Comparison of ENCODE assay signal across 11 mouse cellular contexts in genomic region chr11:4998352-4998751, GRCm38 (mm10). TPM values are rescaled to one million over a fixed set of nuclear protein-coding genes. Genes with fewer than 3 reads are reported as not detected.
DNase-seq lines count a peak whose midpoint lies in the region; ATAC-seq and TF ChIP-seq lines count a peak whose summit lies in the region.
"Had no signal": no experiment of that assay in that cellular context is flagged by ENCODE, and none has a peak within 500 bp of the region (broad histone marks: within the 10 kb centered on the region; RNA-seq: fewer than 3 reads in every experiment).

No protein-coding gene starts in this region.

- H3K4me1 ChIP-seq in kidney, embryonic 16.5 days (ENCODE audit: insufficient read depth, low read length): peaks cover 16% of the 10 kb centered on the region
- peaks cover 4% of the 10 kb centered on the region for H3K4me1 ChIP-seq in lung, embryonic 15.5 days
- H3K4me1 ChIP-seq: forebrain, embryonic 15.5 days had no signal

- in situ Hi-C loops in Patski (cut with MboI; ENCODE audit: low pct_unique_long_range_greater_than_20kb): no loop called here

- H3K36me3 ChIP-seq in kidney, embryonic 16.5 days (ENCODE audit: insufficient read depth, low read length): peaks cover 11% of the 10 kb centered on the region
- H3K36me3 ChIP-seq in lung, embryonic 15.5 days: peaks cover 5% of the 10 kb centered on the region

- H3K27me3 ChIP-seq in Patski: no peaks in the 10 kb centered on the region
- no peaks in the 10 kb centered on the region for H3K27me3 ChIP-seq in kidney, embryonic 16.5 days (ENCODE audit: insufficient read depth, low read length)
- no peaks in the 10 kb centered on the region for H3K27me3 ChIP-seq in lung, embryonic 15.5 days
- H3K27me3 ChIP-seq: forebrain, embryonic 15.5 days had no signal

- CTCF ChIA-PET in Patski (lab: Charles Lee): interaction anchor here (0.9 to 1.7 kb wide), 5 partner anchors 9 to 67 kb away, joined by 3 to 7 read pairs (median 5); partner anchors contain the start of genes Ap1b1 and Gas2l1

- no peaks in the 10 kb centered on the region for H3K9me3 ChIP-seq in kidney, embryonic 16.5 days (ENCODE audit: low read length)
- no peaks in the 10 kb centered on the region for H3K9me3 ChIP-seq in lung, embryonic 15.5 days
- H3K9me3 ChIP-seq: forebrain, embryonic 15.5 days had no signal

- H3K4me2 ChIP-seq in kidney, embryonic 16.5 days (replicated peaks; ENCODE audit: low read depth, low read length): no peak overlapping the region
- H3K4me2 ChIP-seq in lung, embryonic 15.5 days: no peak overlapping the region
- H3K4me2 ChIP-seq: forebrain, embryonic 15.5 days had no signal

- no peak for ATAC-seq in Patski
- ATAC-seq in kidney, embryonic 16.5 days (ENCODE audit: low FRiP score, low TSS enrichment): peak; percentile 87; the same call in 1 of the 2 replicates
- no peak for ATAC-seq in lung, embryonic 15.5 days (ENCODE audit: borderline replicate concordance, extremely low read depth, low FRiP score, low TSS enrichment)
- ATAC-seq: forebrain, embryonic 15.5 days had no signal

- no peak overlapping the region; the same call in 1 of the 2 replicates for H3K9ac ChIP-seq in kidney, embryonic 16.5 days (replicated peaks; ENCODE audit: low read length)
- H3K9ac ChIP-seq in lung, embryonic 15.5 days: no peak overlapping the region
- H3K9ac ChIP-seq: forebrain, embryonic 15.5 days had no signal

- peak; percentile 69 for TF ChIP-seq CTCF in Patski (IDR thresholded peaks at IDR 0.05)

- POLR2A ChIA-PET in Patski (lab: Charles Lee): interaction anchor here (1.5 kb wide), 1 partner anchor 17 kb away, joined by 3 read pairs; no protein-coding TSS in a partner anchor

- 41% methylated on average over 3 of the region's 3 CpGs for WGBS in kidney, embryonic 16.5 days
- 46% methylated on average over 3 of the region's 3 CpGs for WGBS in lung, embryonic 15.5 days

- no peak for DNase-seq in Patski (ENCODE audit: low read depth, low spot score)
- peak; percentile 73 for DNase-seq in embryo, embryonic 10.5 days (ENCODE audit: low spot score)
- DNase-seq in cerebellum, adult 11-12 months: no peak
- DNase-seq in thymus, adult 18-20 months: no peak
- no peak for DNase-seq in spleen, adult 12 weeks (ENCODE audit: low spot score)
- DNase-seq: adrenal gland, adult 2 months; cerebellum, postnatal 10 days; thymus, postnatal 25 days had no signal

- no peak overlapping the region for H3K4me3 ChIP-seq in kidney, embryonic 16.5 days (ENCODE audit: low read length)
- H3K4me3 ChIP-seq in lung, embryonic 15.5 days: no peak overlapping the region
- H3K4me3 ChIP-seq: forebrain, embryonic 15.5 days had no signal

- H3K27ac ChIP-seq in kidney, embryonic 16.5 days (ENCODE audit: low read length): peak overlapping the region; percentile 87
- H3K27ac ChIP-seq in lung, embryonic 15.5 days: peak overlapping the region; percentile 11; the same call in 1 of the 2 replicates
- H3K27ac ChIP-seq: forebrain, embryonic 15.5 days had no signal

RNA-seq across cellular contexts. Expression of gene Ap1b1, which starts 11.7 kb away (rescaled TPM):
- 69.7 TPM for polyA plus RNA-seq in Patski (2021)
- 76.9 and 79.1 TPM in 2 replicates for polyA plus RNA-seq in kidney, embryonic 16.5 days (2015; fragmentation: Nextera tagmentation; extraction: Ambion mirVana)
- polyA plus RNA-seq in lung, embryonic 15.5 days (2015; fragmentation: Nextera tagmentation; extraction: Ambion mirVana): 44.0 and 50.5 TPM in 2 replicates

RNA-seq across cellular contexts. Expression of gene Nefh, which starts 50.5 kb away (rescaled TPM):
- polyA plus RNA-seq in Patski (2021): 0.05 TPM
- polyA plus RNA-seq in kidney, embryonic 16.5 days (2015; fragmentation: Nextera tagmentation; extraction: Ambion mirVana): 0.19 TPM in 2 replicates
- polyA plus RNA-seq in lung, embryonic 15.5 days (2015; fragmentation: Nextera tagmentation; extraction: Ambion mirVana): 0.26 TPM in 2 replicates

RNA-seq across cellular contexts. Expression of gene Rasl10a, which starts 59.6 kb away (rescaled TPM):
- 2.4 TPM for polyA plus RNA-seq in Patski (2021)
- 2.9 and 3.0 TPM in 2 replicates for polyA plus RNA-seq in kidney, embryonic 16.5 days (2015; fragmentation: Nextera tagmentation; extraction: Ambion mirVana)
- polyA plus RNA-seq in lung, embryonic 15.5 days (2015; fragmentation: Nextera tagmentation; extraction: Ambion mirVana): 0.57 and 0.59 TPM in 2 replicates
